Mouse (Mus musculus): ENCODE data around the gene Smug1.

Gene Smug1

GRCm38 (mm10) chr15:103177611-103178041 is 10.7 kb upstream of the Smug1 start:
- DNase-seq (ENCODE audit: low read depth, low spot score): peak; percentile 68

- DNase-seq (ENCODE audit: low read depth, low spot score): peak; percentile 92
Observed at GRCm38 (mm10) chr15:103176874-103177421, 10.1 kb upstream of the Smug1 start.

- DNase-seq (ENCODE audit: low read depth, low spot score): no peak
Observed at GRCm38 (mm10) chr15:103173251-103173650, 6.4 kb upstream of the Smug1 start.

- peak; percentile 82 for DNase-seq (ENCODE audit: low read depth, low spot score)
Observed at GRCm38 (mm10) chr15:103172537-103172936, 5.6 kb upstream of the Smug1 start.

- peak; percentile 90 for DNase-seq (ENCODE audit: low read depth, low spot score)
Observed at GRCm38 (mm10) chr15:103171276-103171675, 4.4 kb upstream of the Smug1 start.

- peak; percentile 62 for DNase-seq (ENCODE audit: low read depth, low spot score)
Observed at GRCm38 (mm10) chr15:103170316-103170679, 3.4 kb upstream of the Smug1 start.

GRCm38 (mm10) chr15:103169612-103170315 is 2.9 kb upstream of the Smug1 start:
- no peak for DNase-seq (ENCODE audit: low read depth, low spot score)

- peak; percentile 54 for DNase-seq (ENCODE audit: low read depth, low spot score)
Observed at GRCm38 (mm10) chr15:103168801-103169611, 2.1 kb upstream of the Smug1 start.

GRCm38 (mm10) chr15:103167786-103168185 is 894 bp upstream of the Smug1 start:
- no peak for DNase-seq (ENCODE audit: low read depth, low spot score)

- no peak for DNase-seq (ENCODE audit: low read depth, low spot score)
Observed at GRCm38 (mm10) chr15:103165924-103166323, 968 bp downstream of the Smug1 start.

GRCm38 (mm10) chr15:103165379-103165778 is 1.5 kb downstream of the Smug1 start:
- peak; percentile 95 for DNase-seq (ENCODE audit: low read depth, low spot score)

- peak; percentile 95 for DNase-seq (ENCODE audit: low read depth, low spot score)
Observed at GRCm38 (mm10) chr15:103163182-103163919, 3.5 kb downstream of the Smug1 start.

- no peak for DNase-seq (ENCODE audit: low read depth, low spot score)
Observed at GRCm38 (mm10) chr15:103157585-103157984, 9.3 kb downstream of the Smug1 start.

GRCm38 (mm10) chr15:103156890-103157289 is 10.0 kb downstream of the Smug1 start:
- peak; percentile 62 for DNase-seq (ENCODE audit: low read depth, low spot score)

- DNase-seq (ENCODE audit: low read depth, low spot score): no peak
Observed at GRCm38 (mm10) chr15:103155366-103156321, 11.2 kb downstream of the Smug1 start.

GRCm38 (mm10) chr15:103152890-103153610 is 13.8 kb downstream of the Smug1 start:
- no peak for DNase-seq (ENCODE audit: low read depth, low spot score)

- DNase-seq (ENCODE audit: low read depth, low spot score): no peak
Observed at GRCm38 (mm10) chr15:103152371-103152770, 14.5 kb downstream of the Smug1 start.

- DNase-seq (ENCODE audit: low read depth, low spot score): no peak
Observed at GRCm38 (mm10) chr15:103147779-103148178, 19.1 kb downstream of the Smug1 start.

GRCm38 (mm10) chr15:103147422-103147690 is 19.5 kb downstream of the Smug1 start:
- no peak for DNase-seq (ENCODE audit: low read depth, low spot score)
